ENCODE assay signal across 8 mouse cellular contexts in the genomic region with DNA sequence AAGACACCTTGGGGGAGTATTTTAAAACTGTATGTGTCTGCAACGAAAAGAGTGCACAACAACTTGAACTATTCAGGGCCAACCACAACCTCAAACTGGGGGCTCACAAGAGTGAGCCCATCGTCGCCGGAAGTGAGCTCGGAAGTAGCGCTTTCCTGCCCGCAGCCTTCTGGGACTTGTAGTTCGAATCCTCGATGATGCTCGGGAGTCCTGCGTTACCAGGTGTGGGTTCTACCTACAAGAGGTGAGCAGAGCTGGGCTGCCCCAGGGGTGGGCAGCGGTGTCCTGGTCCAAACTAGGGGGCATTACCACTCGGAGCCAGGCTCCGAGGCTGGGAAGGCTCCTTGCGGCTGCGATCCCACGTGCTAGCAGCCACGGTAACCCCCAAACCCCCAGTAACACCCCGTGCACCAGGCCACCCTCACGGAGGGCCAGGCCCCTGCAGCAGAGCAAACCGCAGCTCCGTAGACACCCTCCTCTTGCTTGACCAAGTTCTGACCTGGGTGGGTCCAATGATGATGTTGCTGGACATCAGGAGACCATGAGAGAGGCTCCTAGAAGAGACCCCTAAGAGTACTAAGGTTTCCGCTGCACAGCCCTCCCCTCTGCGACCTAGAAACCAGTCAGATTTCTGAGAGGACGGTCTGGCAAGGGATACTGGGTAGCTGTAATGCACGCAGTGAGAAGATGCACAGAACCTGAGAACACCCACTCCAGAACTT. TPM values are rescaled to one million over a fixed set of nuclear protein-coding genes. Genes with fewer than 3 reads are reported as not detected.
A peak's percentile ranks its signal among the peaks of the same experiment; 100 is the strongest.
DNase-seq lines count a peak whose midpoint lies in the region; ATAC-seq and TF ChIP-seq lines count a peak whose summit lies in the region.

No protein-coding gene starts in this region.

- intact Hi-C loops in left cerebral cortex, postnatal 10 days (cut with DNase I), result no loop called here

- H3K9me3 ChIP-seq in hindbrain, postnatal 0 days (ENCODE audit: low read length), result no peaks in the 10 kb centered on the region

- 2% methylated on average over 26 of the region's 26 CpGs for WGBS in hindbrain, postnatal 0 days

- H3K27me3 ChIP-seq in hindbrain, postnatal 0 days (ENCODE audit: insufficient read depth, low read length), result no peaks in the 10 kb centered on the region

- peak overlapping the region; percentile 70 for H3K4me3 ChIP-seq in hindbrain, postnatal 0 days (ENCODE audit: low read length)

- no peaks in the 10 kb centered on the region for H3K36me3 ChIP-seq in hindbrain, postnatal 0 days (ENCODE audit: insufficient read depth, low read length)

- peak overlapping the region; percentile 46; the same call in 1 of the 2 replicates for H3K27ac ChIP-seq in hindbrain, postnatal 0 days

- peak; percentile 91 for ATAC-seq in hindbrain, postnatal 0 days
- peak; percentile 91 for ATAC-seq in megakaryocyte, adult 5-6 weeks (ENCODE audit: poor library complexity, severe bottlenecking)

- TF ChIP-seq CTCF in hindbrain, postnatal 0 days (IDR thresholded peaks at IDR 0.05; ENCODE audit: low read depth), result no peak

- DNase-seq in adrenal gland, adult (ENCODE audit: inconsistent age in 2 of 2, low spot score in 1 of 2), result peak; percentile 52 to 68
- no peak for DNase-seq in adrenal gland, adult 8-10 months
- DNase-seq in cerebellum, postnatal 10 days, result peak; percentile 82 to 83
- peak; percentile 27 to 50 for DNase-seq in frontal cortex, postnatal 25 days (ENCODE audit: low spot score in 2 of 2)
- peak; percentile 87 for DNase-seq in hindbrain, postnatal 0 days (ENCODE audit: low spot score)
- peak; percentile 64 to 74 for DNase-seq in left cerebral cortex, postnatal 10 days (ENCODE audit: extremely low spot score in 1 of 2, low spot score in 2 of 2)
- peak; percentile 59 to 72 for DNase-seq in right cerebral cortex, postnatal 36 days (ENCODE audit: low spot score in 2 of 2)

- H3K4me2 ChIP-seq in hindbrain, postnatal 0 days (ENCODE audit: low read depth, low read length), result peak overlapping the region; percentile 91

- H3K9ac ChIP-seq in hindbrain, postnatal 0 days (replicated peaks; ENCODE audit: low read length), result peak overlapping the region; percentile 70

- 0 out of 2 replicates have a peak, but pooled peaks cover 4% of the 10 kb centered on the region for H3K4me1 ChIP-seq in hindbrain, postnatal 0 days (ENCODE audit: insufficient read depth, low read length)

RNA-seq across cellular contexts. Expression of gene Zfp239, which starts 1.2 kb away (rescaled TPM):
- 1 to 10 TPM; 1.9 to 5.6 (median 5.0) TPM for total RNA-seq in adrenal gland, adult 8-10 months (2022)
- 19.6 and 22.1 TPM in 2 replicates for total RNA-seq in hindbrain, postnatal 0 days (2014; rRNA removed)
- 13.6 and 14.6 TPM in 2 replicates for polyA plus RNA-seq in hindbrain, postnatal 0 days (2015; fragmentation: Nextera tagmentation; extraction: Ambion mirVana)
- total RNA-seq in left cerebral cortex, postnatal 10 days (2021), result 10 to 100 TPM; 31.6 to 38.5 TPM
- total RNA-seq in megakaryocyte, adult 5-6 weeks (2015), result 0.40 and 0.43 TPM in 2 replicates
- not detected in 2 replicates for total RNA-seq in megakaryocyte, adult 5-6 weeks (2017)

RNA-seq across cellular contexts. Expression of gene Zfp637, which starts 22.1 kb away (rescaled TPM):
- total RNA-seq in adrenal gland, adult 8-10 months (2022), result 10 to 100 TPM; 28.8 to 41.7 (median 38.3) TPM
- total RNA-seq in hindbrain, postnatal 0 days (2014; rRNA removed), result 110 and 122 TPM in 2 replicates
- 107 and 109 TPM in 2 replicates for polyA plus RNA-seq in hindbrain, postnatal 0 days (2015; fragmentation: Nextera tagmentation; extraction: Ambion mirVana)
- 10 to 100 TPM; 64.1 to 71.1 TPM for total RNA-seq in left cerebral cortex, postnatal 10 days (2021)
- 15.5 and 17.3 TPM in 2 replicates for total RNA-seq in megakaryocyte, adult 5-6 weeks (2015)
- total RNA-seq in megakaryocyte, adult 5-6 weeks (2017), result 13.4 and 14.1 TPM in 2 replicates

RNA-seq across cellular contexts. Expression of gene Hnrnpf, which starts 37.1 kb away (rescaled TPM):
- 100 to 1,000 TPM; 293 to 348 (median 309) TPM for total RNA-seq in adrenal gland, adult 8-10 months (2022)
- 152 and 160 TPM in 2 replicates for total RNA-seq in hindbrain, postnatal 0 days (2014; rRNA removed)
- polyA plus RNA-seq in hindbrain, postnatal 0 days (2015; fragmentation: Nextera tagmentation; extraction: Ambion mirVana), result 230 and 234 TPM in 2 replicates
- 100 to 1,000 TPM; 144 to 146 TPM for total RNA-seq in left cerebral cortex, postnatal 10 days (2021)
- 648 and 668 TPM in 2 replicates for total RNA-seq in megakaryocyte, adult 5-6 weeks (2015)
- total RNA-seq in megakaryocyte, adult 5-6 weeks (2017), result 1,188 and 1,238 TPM in 2 replicates
